Mouse (Mus musculus) hindbrain, postnatal 0 days (tissue): Measurements from ENCODE around the gene Cux1. TPM values are rescaled to one million over a fixed set of nuclear protein-coding genes. Genes with fewer than 3 reads are reported as not detected.
A peak's percentile ranks its signal among the peaks of the same experiment; 100 is the strongest.

Experiments used
- ATAC-seq: fragments of 200-750 bp; cut with Nextera tagmentation; 2 replicates; pipeline ENCODE4 v1.8.0; 2017; ENCODE audit warnings: mild to moderate bottlenecking, moderate TSS enrichment, moderate library complexity
- DNase-seq: peaks from one replicate; pipeline ENCODE4 v3.0.0-alpha.2; 2015; ENCODE audit warnings: low spot score
- H3K27ac ChIP-seq: fragments of 300-500 bp; sonication (generic); 2 replicates; pipeline ENCODE4 v1.5.1; 2014; ENCODE audit warnings: mild to moderate bottlenecking
- H3K27me3 ChIP-seq: fragments of 300-500 bp; sonication (generic); 2 replicates; pipeline ENCODE4 v1.6.1; 2014; ENCODE audit warnings: low read length, mixed read lengths; ENCODE audit not compliant: insufficient read depth
- H3K36me3 ChIP-seq: fragments of 300-500 bp; sonication (generic); 2 replicates; pipeline ENCODE4 v1.6.1; 2014; ENCODE audit warnings: low read length, mixed read lengths; ENCODE audit not compliant: insufficient read depth
- H3K4me1 ChIP-seq: fragments of 300-500 bp; sonication (generic); 2 replicates; pipeline ENCODE4 v1.6.1; 2014; ENCODE audit warnings: antibody characterized with exemption, low read length, mixed read lengths; ENCODE audit not compliant: insufficient read depth
- H3K4me2 ChIP-seq: fragments of 300-500 bp; sonication (generic); 2 replicates; pipeline ENCODE4 v1.6.1; 2014; ENCODE audit warnings: low read depth, mild to moderate bottlenecking, low read length, moderate library complexity, mixed read lengths
- H3K4me3 ChIP-seq: fragments of 300-500 bp; sonication (generic); 2 replicates; pipeline ENCODE4 v1.5.1; 2014; ENCODE audit warnings: low read length
- H3K9ac ChIP-seq: fragments of 300-500 bp; sonication (generic); replicated peaks from 2 replicates; pipeline ENCODE4 v1.6.1; 2014; ENCODE audit warnings: mild to moderate bottlenecking, low read length, moderate library complexity, mixed read lengths
- H3K9me3 ChIP-seq: fragments of 300-500 bp; sonication (generic); 2 replicates; pipeline ENCODE4 v1.6.1; 2016; ENCODE audit warnings: low read length, mixed read lengths
- CTCF ChIP-seq: IDR thresholded peaks from 2 replicates; pipeline ENCODE4 v1.5.1; 2016; ENCODE audit warnings: antibody characterized with exemption, control low read depth, low read depth
- WGBS: fragments of 180-500 bp; shearing (Covaris S2); extraction: QIAGEN DNeasy Blood & Tissue Kit; methylation state at CpG from one replicate; pipeline ENCODE4 v1.1.7; 2014; 5-methylcytosine and 5-hydroxymethylcytosine counted together
- polyA plus RNA-seq: library from polyadenylated mRNA; unstranded; fragments of >200 nt; fragmentation: Nextera tagmentation; extraction: Ambion mirVana; gene quantifications from 2 replicates; pipeline ENCODE4 v1.2.1, GENCODE M21; 2015
- total RNA-seq: library from RNA; depleted of rRNA; stranded (reverse); fragments of >200 nt; gene quantifications from 2 replicates; pipeline ENCODE4 v1.2.3, GENCODE M21; 2014

Cux1 gene
- total and polyA plus RNA-seq, 2 experiments from 2014 or later = 86.3 to 137 TPM

DNA sequence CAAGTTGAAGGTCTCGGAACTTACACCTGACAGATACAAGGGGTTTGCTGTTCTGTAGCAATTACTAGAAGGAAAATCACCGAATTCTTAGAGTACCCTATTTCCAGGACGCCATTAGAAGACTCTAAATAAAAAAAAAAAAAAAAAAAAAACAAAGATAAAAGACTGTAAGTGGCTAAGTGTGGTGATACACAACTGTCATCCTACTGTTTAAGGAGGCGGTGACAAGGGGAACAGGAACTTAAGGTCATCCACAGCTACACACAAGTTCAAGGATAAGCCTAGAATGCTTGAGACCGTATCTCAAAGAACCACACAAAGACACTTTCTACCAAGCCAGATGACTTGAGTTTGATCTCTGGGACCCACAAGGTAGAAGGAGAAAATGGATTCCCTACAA lies 56.7 kb downstream of the Cux1 start:
- H3K27me3 ChIP-seq = no peaks in the 10 kb centered on the region
- DNase-seq (no peak), ATAC-seq (no peak)
- H3K9ac ChIP-seq = no peak overlapping the region
- H3K4me3 ChIP-seq = no peak overlapping the region
- H3K9me3 ChIP-seq = no peaks in the 10 kb centered on the region
- no peak for TF ChIP-seq CTCF
- no peaks in the 10 kb centered on the region for H3K36me3 ChIP-seq
- 95% methylated on average over 5 of the region's 5 CpGs for WGBS
- no peaks in the 10 kb centered on the region for H3K4me1 ChIP-seq
- no peak overlapping the region for H3K4me2 ChIP-seq
- H3K27ac ChIP-seq = no peak overlapping the region

DNA sequence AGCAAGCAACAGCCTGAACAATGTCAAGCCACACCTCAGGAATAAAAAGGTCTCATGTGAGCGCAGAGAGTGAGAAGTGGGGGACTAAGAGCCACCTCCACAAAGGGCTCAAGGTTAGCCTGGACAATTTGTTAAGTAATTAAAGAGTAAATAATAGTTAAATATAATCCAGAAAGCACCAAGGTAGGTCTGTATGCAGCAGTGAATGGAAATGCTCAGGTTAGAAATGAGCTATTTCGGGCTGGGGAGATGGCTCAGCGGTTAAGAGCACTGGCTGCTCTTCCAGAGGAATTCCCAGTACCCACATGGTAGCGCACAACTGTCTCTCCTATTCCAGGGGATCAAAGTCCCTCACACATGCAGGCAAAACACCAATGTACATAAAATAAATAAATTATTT lies 59.7 kb downstream of the Cux1 start:
- TF ChIP-seq CTCF = no peak
- no peaks in the 10 kb centered on the region for H3K27me3 ChIP-seq
- DNase-seq (no peak), ATAC-seq (no peak)
- WGBS = 88% methylated on average over 4 of the region's 4 CpGs
- H3K9ac ChIP-seq = no peak overlapping the region
- H3K4me2 ChIP-seq = no peak overlapping the region
- 0 out of 2 replicates have a peak, but pooled peaks cover 3% of the 10 kb centered on the region for H3K4me1 ChIP-seq
- no peak overlapping the region for H3K27ac ChIP-seq
- no peak overlapping the region for H3K4me3 ChIP-seq
- H3K9me3 ChIP-seq = no peaks in the 10 kb centered on the region
- no peaks in the 10 kb centered on the region for H3K36me3 ChIP-seq

DNA sequence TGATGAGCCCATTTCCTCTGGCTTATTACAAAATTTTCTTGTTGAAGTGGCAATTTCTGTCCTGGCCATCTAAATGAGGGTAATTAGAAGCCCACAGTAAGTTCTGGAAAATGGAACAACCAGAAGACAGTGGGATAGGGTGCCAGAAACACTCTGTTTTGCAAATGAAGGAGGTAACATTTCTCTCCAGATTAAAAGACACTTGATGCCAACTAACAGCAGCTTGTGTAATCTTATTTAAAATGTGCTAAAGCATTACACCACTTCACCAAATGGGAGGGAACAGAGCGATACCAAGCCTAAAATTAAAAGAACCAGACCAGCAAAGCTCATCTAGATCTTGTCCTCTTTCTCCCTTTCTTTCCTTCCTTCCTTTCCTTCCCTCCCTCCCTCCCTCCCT lies 61.0 kb downstream of the Cux1 start:
- Histone ChIP-seq H3K4me2 (no peak overlapping the region), H3K36me3 (no peaks in the 10 kb centered on the region), H3K9ac (no peak overlapping the region), H3K27ac (no peak overlapping the region), H3K27me3 (no peaks in the 10 kb centered on the region), H3K4me3 (no peak overlapping the region), H3K4me1 (0 out of 2 replicates have a peak, but pooled peaks cover 3% of the 10 kb centered on the region), H3K9me3 (no peaks in the 10 kb centered on the region)
- ATAC-seq (no peak), DNase-seq (no peak)
- 76% methylated on average over 1 of the region's 1 CpGs for WGBS
- TF ChIP-seq CTCF = no peak

DNA sequence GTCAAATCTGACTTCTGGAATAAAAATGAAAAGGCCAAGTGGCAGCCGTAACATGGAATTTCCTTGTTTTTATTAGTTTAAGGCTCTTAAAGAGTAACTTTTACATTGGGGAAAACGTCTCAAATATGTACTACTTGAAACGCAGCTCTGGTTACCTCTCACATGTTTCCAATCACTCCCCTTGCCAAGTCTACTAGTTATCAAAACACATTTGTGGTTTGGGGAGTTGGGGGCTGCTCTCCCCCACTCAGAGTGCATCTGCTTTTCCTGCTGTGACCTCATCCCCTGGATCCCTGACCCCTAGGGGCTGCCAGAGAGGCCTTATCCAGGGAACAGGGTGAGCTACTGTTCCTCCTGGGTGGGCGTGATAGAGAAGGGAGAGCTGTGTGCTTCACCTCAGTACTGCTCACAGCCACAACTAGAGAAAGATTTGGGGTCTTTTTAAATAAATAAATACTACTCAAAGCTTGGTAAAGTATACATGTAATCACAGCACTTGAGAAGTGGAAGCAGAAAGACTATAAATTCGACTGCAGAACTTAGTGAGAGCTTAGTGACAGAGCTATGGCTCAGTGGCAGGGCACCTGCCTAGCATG lies 64.7 kb downstream of the Cux1 start:
- H3K27ac ChIP-seq = no peak overlapping the region
- no peak overlapping the region for H3K4me3 ChIP-seq
- peaks cover 8% of the 10 kb centered on the region for H3K4me1 ChIP-seq
- no peaks in the 10 kb centered on the region for H3K27me3 ChIP-seq
- H3K4me2 ChIP-seq = no peak overlapping the region
- H3K36me3 ChIP-seq = no peaks in the 10 kb centered on the region
- H3K9ac ChIP-seq = no peak overlapping the region
- TF ChIP-seq CTCF = no peak
- DNase-seq (no peak), ATAC-seq (no peak)
- H3K9me3 ChIP-seq = no peaks in the 10 kb centered on the region
- WGBS = 69% methylated on average over 5 of the region's 5 CpGs

DNA sequence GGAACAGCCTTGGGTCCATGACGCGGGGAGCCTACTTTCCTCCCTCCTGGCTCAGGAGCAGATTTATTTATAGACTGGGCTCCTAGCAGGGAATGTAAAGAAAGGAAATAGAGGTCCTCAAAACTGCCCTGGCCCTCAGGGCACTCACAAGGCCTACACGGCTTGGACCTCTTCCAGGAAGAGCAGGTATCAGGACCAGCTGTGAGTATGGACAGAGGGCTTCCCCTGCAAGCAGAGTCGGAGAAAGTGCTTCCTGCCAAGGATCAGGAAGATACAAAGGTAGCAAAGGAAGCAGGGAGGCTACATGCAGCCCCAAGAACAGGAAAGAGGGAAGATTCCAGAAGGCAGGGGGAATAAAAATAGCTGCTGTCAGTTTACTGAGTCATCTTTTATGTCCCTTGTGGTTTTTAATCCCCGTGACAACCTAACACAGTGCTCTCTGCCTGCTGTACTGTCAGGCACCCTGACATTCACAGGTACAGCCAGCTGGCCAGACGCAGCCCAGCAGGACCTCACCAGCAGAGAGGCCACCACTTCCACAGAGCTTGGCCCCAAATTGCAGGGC lies 66.9 kb downstream of the Cux1 start:
- H3K27me3 ChIP-seq = no peaks in the 10 kb centered on the region
- H3K4me2 ChIP-seq = no peak overlapping the region
- H3K4me3 ChIP-seq = no peak overlapping the region
- ATAC-seq (no peak), DNase-seq (no peak)
- WGBS = 48% methylated on average over 6 of the region's 6 CpGs
- peak overlapping the region; percentile 27; the same call in 1 of the 2 replicates for H3K27ac ChIP-seq
- H3K9ac ChIP-seq = no peak overlapping the region
- H3K9me3 ChIP-seq = no peaks in the 10 kb centered on the region
- TF ChIP-seq CTCF = no peak
- H3K4me1 ChIP-seq = peaks cover 10% of the 10 kb centered on the region
- H3K36me3 ChIP-seq = no peaks in the 10 kb centered on the region

DNA sequence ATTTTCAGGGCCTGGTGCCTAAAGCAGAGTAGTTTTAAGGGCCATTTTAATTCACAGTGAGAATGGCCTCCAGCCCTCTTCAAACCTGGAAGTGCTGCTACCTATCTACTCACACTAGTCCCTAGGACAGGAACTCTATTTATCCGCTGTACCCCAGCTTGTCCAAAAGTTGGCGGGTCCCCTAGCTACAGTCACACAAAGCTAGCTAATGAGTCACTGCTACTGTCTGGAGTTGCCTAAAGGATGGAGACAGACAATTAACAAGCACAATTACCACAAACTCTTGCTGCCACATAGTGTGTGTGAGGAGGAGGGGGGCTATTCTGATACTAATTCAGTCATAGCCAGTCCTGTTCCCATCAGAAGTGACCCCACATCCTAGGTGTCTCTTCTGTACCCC lies 68.0 kb downstream of the Cux1 start:
- H3K4me1 ChIP-seq = peaks cover 9% of the 10 kb centered on the region
- TF ChIP-seq CTCF = no peak
- H3K27ac ChIP-seq = no peak overlapping the region
- H3K9ac ChIP-seq = no peak overlapping the region
- DNase-seq (no peak), ATAC-seq (no peak)
- no peak overlapping the region for H3K4me3 ChIP-seq
- 77% methylated on average over 2 of the region's 2 CpGs for WGBS
- no peaks in the 10 kb centered on the region for H3K36me3 ChIP-seq
- no peak overlapping the region for H3K4me2 ChIP-seq
- no peaks in the 10 kb centered on the region for H3K9me3 ChIP-seq
- H3K27me3 ChIP-seq = no peaks in the 10 kb centered on the region

DNA sequence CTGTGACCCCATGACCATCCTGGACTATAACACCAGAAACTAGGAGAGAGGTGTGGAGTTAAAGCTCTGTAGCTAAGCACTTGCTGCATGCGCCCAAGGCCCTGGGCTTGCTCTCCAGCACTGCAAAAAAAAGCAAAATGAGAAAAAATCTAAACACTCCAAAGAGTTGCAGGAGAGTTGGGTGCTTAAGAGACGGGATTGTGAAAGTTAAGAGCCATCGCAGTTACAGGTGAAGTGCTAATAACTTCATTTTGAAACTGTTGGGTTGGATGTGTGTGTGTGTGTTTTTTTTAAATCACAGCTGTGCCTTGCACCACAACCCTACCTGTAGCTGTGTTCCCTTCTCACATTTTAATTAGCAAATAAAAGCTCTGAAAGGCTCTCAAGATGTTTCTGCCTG lies 68.5 kb downstream of the Cux1 start:
- Histone ChIP-seq H3K4me3 (no peak overlapping the region), H3K36me3 (no peaks in the 10 kb centered on the region), H3K27ac (no peak overlapping the region), H3K9me3 (no peaks in the 10 kb centered on the region), H3K9ac (no peak overlapping the region), H3K27me3 (no peaks in the 10 kb centered on the region), H3K4me1 (peaks cover 9% of the 10 kb centered on the region), H3K4me2 (no peak overlapping the region)
- 90% methylated on average over 3 of the region's 3 CpGs for WGBS
- DNase-seq = no peak
- no peak for TF ChIP-seq CTCF
- ATAC-seq = no peak
